Mouse (Mus musculus) c-Kit-positive CD71-positive TER-119-negative erythroid progenitor cells, embryonic 14.5 days (primary cell): ENCODE data around the gene Pacsin2.
"Not testable (repeated sequence)": the region's sequence is repeated elsewhere in the genome, so short reads cannot be mapped to it uniquely, and the experiment has no call there.

ENCODE experiments used
- DNase-seq: peaks from one replicate; pipeline ENCODE4 v3.0.0-alpha.2; 2013; ENCODE audit warnings: low read depth

Pacsin2 gene

DNA sequence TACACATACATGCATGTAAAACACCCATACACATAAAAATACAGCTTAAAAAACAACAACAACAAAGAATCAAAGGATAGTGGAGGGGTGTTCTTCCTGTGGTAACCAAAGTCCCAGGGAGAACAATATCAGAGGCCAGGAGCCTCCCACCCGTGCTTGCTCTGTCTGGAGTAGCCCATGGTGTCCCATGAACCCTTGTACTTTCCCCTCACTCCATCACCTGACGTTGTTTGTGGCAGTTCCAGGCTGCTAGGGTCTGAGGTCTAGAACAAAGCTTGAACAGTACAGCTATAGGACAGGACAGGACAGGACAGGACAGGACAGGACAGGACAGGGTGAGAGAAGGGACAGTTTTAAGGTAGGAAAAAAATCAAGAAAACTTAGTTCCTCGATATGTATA lies 13.7 kb upstream of the Pacsin2 start:
- DNase-seq: no peak

DNA sequence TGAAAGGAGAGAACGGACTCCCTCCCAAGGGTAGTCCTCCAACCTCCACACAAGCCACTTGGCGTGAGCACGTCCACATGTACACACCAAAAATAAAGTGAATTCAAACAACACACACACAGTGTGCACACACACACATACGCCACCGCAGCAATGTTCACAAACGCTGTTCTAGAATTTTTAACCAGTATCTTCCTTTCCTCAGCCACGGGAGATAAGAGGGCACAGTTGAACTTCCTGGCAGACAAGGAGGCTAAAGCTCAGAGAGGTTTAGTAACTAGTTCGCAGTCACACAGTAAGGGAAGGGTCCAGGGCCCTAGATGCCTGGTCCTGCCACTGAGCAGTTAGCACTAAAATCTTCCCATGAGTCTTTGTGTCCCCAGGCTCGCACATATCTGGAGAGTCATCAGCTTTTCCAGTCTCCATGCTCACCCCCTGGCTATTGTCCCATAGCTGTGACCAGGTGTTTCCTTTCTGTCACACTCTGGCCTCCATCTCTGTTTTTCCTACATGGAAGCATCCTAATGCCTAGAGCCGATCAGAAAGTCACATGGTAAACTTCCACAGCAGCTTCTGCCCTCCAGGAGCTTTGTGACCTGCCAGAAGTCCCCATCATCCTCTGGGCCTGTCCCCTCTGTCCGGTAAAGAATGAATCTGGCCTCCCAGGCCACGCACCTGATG lies 12.3 kb upstream of the Pacsin2 start:
- DNase-seq: no peak

DNA sequence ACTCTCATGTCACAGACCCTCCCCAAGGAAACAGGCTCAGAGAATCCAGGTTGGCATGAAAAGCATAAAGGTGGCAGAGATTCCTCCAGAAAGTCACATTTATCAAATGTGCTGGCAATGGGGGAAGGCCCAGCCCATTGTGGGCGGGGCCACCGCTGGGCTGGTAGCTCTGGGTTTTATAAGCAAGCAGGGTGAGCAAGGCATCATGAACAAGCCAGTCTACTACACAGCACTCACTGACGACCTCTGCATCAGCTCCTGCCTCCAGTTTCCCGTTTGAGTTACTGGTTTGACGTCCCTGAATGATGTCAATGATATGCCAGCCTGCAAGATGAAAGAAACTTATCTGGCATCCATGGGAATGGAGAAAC lies 10.0 kb upstream of the Pacsin2 start:
- DNase-seq: peak; percentile 58

DNA sequence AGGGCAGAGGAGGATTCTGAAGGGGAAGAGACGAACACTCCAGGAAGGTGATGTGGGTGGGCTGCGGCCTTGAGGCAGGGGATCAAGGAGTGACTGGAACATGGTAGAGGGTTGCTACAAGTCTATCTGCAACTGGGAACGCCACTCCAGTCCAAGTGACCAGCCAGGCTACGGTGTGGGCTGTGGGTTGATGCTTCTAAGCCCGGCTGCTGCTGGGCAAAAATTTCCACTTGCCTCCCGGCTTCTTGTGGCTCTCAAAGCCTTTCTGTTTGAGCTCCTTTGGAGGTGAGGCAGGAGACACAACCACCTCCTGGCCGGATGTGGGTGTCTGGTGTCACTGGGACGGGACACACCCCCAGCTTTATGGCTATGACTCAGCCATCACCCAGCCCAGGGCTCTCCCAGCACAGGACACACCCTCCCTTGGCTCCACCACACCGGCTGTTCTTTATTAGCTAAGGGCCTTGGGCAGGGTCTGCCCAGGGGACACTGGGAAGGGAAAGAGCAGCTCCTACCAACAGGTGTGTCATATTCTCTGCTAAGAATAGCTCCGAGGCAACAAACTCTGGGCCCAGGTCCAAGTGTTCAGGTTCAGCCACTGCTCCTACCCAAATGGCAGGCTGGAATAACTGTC lies 9.5 kb upstream of the Pacsin2 start:
- peak; percentile 73 for DNase-seq

DNA sequence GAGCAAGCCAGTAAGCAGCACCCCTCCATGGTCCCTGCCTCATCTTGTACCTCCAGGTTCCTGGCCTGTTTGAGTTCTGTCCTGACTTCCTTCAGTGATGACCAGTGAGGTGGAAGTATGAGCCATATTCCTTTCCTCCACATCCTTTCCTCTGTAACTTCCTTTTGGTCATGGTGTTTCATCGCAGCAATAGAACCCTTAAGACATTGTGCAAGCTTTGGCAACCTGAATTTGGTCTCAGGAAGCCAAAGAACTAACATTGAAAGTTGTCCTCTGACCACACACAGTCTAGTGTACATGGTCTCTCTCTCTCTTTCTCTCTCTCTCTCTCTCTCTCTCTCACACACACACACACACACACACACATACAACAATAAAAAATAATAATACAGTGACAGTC lies 8.8 kb upstream of the Pacsin2 start:
- no peak for DNase-seq

DNA sequence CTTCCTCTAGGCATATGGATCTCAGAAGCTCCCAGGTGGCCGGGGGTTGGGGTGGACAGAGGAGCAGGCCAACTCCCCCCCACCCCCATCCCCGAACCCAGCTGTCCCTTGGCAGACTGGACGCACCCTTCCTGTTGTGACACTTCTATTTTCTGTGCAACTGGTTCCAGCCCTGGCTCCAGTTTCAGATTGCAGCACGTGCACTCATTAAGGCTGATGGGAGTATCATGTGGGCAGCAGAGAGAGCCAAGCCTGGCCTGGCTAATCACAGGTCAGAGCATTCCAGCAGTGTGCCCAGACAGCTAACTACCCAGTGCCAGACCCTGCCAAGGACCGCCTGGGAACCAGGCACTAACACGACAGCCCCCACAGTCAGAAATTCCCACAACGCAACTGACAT lies 7.1 kb upstream of the Pacsin2 start:
- no peak for DNase-seq

DNA sequence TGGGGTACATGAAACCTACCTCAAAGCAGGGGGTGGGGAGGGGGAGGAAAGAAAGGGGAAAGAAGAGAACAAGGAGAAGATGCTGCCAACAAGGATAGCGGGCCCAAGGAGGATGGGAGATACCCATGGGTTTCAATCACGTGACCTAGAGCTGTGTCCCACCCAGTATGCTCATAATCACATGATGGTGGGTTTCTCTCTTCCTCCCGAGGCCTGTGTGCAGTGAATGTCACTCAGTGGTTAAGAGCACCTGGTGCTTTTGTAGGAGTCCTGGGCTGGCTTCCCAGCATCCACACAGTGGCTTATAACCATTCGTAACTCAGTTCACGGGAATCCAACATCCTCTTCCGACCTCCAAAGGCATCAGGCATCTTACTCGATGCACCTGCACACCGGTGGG lies 6.0 kb upstream of the Pacsin2 start:
- DNase-seq: no peak

DNA sequence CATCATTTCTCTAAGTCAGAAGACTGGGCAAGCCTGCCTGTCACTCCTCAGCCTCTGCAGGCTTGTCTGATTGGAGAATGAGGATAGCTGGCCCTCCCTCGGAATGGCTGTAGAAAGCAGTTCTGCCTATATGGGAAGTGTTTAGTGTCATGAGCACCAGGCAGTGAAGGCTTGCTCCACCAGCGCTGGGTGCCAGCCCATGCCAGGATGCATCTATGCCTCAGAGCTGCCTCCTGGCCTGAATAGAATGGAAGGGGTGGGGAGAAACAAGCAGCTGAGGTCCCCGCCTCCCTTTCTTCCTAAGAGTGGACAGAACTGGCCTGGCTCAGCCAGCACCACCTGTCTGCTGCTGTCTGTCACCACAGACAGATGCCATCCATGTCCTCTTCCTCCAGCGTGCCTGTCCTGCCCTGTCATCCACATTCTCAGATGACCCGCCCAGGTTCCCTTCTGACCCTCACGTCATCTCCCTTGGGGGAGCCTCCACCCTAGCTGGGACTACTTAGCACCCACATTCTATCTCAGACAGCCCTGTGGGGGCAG lies 4.9 kb upstream of the Pacsin2 start:
- no peak for DNase-seq

DNA sequence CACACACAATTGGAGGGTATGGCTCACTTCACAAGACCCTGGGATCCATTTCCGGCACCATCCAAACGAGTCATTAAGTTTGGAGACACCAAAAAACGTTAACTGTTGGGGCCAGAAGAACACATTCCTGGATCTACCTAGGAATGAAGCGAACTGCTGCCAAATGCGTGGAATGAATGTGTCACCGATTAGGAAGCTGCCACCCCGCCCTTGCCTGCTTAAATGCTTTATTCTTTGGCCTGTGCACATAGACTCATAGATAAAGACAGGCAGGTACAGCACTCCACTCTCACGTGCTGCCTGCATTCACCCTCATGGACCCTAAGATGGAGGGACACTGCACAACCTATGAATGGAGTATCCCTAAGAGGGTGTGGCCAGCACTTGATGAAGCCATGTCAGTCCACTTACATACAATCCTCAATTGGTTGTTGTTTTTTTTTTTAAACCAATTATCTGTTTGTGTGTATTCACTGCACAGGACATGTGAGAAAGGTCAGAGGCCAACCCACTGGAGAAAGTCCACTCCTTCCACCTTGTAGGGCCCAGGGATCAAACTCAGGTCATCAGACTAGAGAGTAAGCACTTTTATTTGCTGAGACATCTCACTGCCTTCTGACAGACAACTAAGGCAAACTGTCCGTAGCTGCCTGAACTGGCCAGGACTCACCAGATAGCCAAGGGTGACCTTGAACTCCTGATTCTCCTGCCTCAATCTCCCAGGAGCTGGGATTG lies 3.0 kb upstream of the Pacsin2 start:
- no peak for DNase-seq

DNA sequence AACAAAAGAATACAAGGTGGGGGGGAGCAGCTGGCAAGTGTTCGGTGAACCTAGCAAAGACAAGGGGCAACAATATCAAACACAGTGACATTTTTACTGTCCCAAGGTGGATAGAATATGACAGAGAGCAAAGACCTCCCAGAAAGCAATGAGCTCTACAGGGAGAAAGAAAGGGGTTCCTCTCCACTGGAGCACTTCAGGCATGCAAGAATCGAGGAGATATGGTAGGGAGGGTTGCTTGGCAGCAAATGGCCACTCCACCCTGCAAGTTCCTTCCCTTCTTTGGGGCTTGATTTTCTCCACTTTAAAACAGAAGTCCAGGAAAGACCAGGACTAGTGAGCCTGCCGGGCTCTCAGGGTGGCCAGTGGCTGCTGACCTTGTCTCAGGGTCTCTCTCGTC lies 1.9 kb upstream of the Pacsin2 start:
- no peak for DNase-seq

DNA sequence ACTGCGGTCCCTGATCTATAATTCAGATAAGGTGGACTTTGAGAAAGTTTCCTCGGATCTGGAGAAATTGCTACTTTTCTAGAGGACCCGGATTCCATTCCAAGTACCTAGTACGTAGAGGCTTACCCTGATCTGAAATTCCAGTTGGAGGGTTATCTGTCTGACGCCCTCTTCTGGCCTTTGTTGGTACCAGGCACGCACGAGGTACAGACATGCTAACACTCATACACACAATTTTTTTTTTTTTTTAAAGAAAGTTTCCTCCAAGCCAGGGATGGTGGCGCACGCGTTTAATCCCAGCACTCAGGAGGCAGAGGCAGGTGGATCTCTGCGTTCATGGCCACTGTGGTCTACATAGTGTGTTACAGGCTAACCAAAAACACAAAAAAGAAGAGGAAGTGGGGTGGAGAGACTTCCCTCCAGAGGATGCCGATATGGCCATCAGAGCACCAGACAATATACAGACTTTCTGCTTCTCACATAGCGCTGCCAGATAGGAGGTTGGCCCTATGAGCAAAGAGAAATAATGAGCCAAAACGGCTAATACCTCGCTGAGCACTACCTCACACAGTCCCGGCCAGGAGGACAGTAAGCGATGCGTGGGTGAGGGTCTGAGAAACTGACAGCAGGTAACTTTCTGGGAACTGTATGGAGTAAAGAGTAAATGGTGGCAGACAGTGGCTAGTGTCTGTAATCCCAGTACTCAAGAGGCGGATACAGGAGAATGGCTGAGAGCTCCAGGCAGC lies 672 bp upstream of the Pacsin2 start:
- DNase-seq: no peak

DNA sequence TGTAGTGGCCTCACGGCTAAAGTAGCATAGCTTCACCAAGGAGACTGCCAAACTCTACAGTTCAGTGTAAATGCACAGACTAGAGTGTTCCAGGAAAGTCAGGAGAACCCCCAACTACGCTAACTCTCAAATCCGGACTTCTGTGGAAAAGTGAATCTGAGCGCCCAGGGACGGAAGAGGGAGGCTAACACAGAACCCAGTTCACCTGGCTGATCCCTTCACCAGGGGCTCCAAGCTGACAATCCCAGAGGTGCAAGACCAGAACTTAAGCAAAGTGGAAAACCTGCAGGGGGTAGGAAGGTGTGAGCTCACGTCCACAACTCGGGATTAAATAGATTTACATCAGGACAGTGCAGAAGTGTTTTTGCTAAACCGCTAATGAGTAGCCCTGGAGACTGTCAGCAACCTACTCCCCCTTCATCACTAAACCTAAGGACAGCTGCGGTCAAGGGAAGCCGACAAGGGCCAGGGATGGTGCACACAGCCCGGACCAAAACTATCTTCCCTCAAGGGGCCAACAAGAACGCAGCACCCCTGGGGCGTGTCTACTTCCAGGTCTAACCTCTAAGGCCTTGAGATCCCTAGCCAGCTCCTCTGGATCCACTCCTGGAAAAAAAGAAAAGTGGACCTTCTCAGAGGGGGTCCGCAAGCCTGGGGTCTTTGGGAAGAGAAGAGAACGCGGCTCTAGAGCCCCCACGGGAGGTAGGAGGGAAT lies 880 bp downstream of the Pacsin2 start:
- DNase-seq: no peak

DNA sequence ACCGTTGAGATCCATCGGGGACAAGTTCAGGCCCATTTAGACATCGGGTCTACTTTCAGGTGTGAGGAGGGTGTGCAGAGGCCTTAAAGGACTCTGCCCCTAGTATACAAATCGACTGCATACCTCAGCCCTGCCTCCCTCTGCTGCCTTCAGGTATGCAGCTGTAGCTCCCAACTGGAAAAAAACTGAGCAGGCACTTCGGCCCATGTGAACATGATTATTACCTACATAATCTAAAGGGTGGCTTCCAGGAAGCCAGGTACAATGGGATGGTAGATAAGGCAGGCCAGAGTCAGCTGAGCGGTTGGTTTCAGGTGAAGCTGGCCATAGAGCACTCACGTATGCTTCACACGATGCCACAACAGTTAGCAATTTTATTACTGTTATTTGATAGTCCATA lies 2.1 kb downstream of the Pacsin2 start:
- DNase-seq: not testable (repeated sequence)

DNA sequence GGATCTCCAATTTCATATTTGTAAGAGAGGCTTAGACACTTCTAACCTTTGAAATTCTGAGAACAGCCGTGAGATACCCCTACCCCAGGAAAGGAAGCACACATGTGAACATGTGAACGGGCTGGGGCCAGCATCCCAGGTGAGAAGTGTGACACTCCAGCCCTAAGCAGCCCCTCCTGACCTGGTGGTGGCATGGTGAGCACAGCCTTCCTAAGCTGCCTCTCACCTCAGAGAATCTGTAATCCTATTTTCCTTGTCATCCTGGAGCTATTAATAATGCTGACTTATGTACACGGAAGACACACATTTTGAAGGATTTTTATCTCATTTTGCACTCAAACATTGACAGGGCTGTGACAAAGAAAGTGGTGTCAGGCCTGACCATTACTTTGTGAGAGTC lies 3.5 kb downstream of the Pacsin2 start:
- no peak for DNase-seq

DNA sequence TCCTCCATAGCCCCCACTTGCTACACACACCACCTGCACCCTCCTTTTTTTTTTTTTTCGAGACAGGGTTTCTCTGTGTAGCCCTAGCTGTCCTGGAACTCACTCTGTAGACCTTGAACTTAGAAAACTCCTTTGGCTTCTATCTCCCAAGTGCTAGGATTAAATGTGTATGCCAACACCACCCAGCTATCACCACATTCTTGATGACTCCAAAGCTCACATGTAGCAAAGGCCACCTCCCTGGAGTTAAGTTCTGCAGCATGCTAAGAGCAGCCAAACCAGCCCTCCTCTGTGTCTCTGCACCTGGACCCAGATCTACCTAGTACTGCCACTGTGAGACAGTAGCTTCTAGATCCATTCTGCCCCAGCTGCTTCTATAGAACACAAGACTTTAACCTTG lies 6.9 kb downstream of the Pacsin2 start:
- no peak for DNase-seq

DNA sequence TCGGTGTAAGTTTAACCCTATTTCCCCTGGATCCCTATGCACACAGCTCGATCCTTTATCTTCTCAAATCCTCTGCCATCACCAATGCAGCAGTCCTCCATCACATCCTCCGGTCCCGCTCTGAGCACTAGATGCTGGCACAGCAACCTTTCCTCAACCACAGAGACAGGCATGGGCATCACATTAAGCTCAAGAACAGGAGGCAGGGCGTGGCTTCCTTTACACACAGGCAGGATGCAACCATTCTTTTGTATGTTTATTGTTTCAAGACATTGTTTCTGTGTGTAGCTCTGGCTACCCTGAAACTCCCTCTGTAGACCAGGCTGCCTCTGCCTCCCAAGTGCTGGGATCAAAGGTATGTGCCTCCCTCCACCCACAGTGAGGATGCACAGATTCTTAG lies 8.8 kb downstream of the Pacsin2 start:
- DNase-seq: no peak

DNA sequence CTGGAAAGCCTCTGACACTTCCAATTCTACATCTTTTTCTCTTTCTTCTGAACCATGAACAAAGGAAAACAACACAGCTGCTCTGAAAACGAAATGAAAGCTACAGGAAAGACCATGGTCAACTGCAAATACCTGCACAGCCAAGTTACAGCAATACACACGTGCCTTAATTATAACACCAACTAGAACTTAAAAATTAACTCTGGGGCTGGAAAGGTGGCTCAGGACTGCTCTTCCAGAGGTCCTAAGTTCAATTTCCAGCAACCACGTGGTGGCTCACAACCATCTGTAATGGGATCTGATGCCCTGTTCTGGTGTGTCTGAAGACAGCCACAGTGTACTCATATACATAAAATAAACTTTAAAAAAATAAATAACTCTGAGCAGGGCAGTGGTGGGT lies 9.4 kb downstream of the Pacsin2 start:
- DNase-seq: no peak

DNA sequence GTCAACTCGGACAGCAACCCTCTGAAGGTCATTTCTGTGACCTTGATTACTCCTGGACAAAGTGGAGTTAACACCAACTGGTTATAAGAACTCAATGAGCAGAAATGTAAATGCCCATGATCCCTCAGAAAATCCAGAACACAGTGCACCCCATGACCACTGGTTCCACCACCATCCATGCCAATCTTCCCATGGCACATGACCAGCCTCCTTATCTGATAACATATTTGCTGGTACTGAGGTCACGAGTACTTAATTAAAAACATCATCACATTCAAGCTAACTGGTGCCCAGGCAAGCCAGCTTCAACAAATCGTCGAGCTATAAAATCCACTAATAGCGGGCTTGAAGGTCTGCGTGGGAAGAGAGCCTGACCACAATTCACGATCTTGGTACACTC lies 10.0 kb downstream of the Pacsin2 start:
- no peak for DNase-seq

DNA sequence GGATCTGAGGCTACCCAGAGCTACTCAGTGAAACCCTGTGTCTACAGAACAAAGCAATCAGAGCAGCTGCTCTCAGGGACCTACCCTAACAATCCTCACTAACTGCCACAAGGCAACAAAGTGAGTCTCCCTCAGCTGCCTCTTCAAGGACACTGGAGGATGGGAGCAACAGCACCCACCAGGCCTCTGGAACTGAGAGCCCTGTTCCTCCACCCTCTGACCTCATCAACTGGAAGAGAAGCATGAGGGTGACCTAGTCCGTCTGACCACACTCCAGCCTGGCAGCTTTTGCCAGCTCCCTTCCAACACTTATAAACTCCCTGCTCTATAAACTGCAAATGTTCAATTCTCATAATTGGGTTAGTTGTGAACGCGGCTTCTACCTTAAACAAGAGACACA lies 10.5 kb downstream of the Pacsin2 start:
- DNase-seq: no peak

DNA sequence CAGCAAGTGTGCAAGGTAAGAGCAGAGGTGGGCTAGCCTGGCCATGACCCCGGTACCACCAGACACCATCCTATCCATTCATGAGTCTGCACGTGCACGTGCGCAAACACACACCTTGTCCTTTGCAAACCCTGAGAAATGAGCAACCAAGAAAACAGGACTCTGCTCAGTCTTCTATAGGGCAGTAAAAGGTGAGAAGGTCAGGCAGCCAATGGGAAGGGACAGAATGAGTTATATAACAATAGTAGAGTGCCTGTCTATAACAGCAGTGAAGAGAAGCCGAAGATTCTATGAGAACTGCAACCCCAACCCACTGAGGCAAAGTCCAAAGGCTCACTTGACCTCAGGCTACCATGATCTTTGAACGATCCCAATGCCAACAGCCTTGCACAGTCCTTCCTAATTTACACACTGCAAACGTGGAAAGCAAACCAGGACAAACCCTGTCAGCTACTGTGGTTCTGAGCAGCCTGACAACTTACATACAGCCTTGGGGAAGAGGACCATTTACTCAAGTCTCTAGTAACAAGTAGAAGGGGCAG lies 12.1 kb downstream of the Pacsin2 start:
- no peak for DNase-seq

DNA sequence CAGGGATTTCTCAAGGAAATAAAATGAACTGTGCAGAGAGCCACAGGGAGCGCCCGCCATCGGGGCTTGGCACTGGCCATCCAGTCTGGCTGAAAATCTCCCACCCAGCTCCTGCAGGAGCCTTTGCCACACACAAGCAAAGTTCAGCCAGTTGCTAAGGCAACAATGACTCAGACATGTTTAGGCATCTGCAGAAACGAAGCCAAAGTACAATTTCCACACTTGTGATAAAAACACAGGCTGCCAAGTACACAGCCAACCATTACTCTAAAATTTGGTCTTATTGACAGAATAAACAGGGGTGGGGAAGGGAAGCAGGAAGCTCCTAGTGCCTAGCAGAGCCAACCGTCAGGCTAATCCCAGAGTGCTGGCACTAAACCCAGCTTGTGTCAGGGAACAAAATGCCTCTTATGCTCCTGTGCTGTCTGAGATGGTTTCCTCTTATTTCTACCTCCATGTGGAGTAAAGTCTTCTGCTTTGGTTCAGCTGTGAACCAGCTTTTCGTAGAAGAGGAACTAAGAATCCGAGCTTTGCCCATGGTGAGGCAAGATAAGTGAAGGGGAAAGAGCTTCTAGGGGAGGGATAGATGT lies 12.7 kb downstream of the Pacsin2 start:
- no peak for DNase-seq
